Mouse (Mus musculus) megakaryocyte progenitor cell, adult 5-6 weeks (primary cell): ENCODE results near the gene Wdr45b. TPM values are rescaled to one million over a fixed set of nuclear protein-coding genes. Genes with fewer than 3 reads are reported as not detected.
"Not testable (repeated sequence)": the region's sequence is repeated elsewhere in the genome, so short reads cannot be mapped to it uniquely, and the experiment has no call there.

ENCODE experiments used
- ATAC-seq: replicated peaks from 2 replicates; pipeline ENCODE4 v1.8.0; 2016; ENCODE audit warnings: mild to moderate bottlenecking, moderate TSS enrichment, inconsistent platforms; ENCODE audit not compliant: poor library complexity
- total RNA-seq, 2 experiments: library from RNA; stranded (forward) in 1 of 2; stranded (reverse) in 1 of 2; fragments of 157-497, 149-512 nt in 1 of 2; fragments of 200-1000 nt in 1 of 2; gene quantifications; 2 replicates each; pipeline versions ENCODE4 v1.2.3 to v1.2.4; 2015 to 2017

Wdr45b gene
- total RNA-seq (2015), result 44.1 and 56.8 TPM in 2 replicates
- 45.8 and 48.8 TPM in 2 replicates for total RNA-seq (2017)

DNA sequence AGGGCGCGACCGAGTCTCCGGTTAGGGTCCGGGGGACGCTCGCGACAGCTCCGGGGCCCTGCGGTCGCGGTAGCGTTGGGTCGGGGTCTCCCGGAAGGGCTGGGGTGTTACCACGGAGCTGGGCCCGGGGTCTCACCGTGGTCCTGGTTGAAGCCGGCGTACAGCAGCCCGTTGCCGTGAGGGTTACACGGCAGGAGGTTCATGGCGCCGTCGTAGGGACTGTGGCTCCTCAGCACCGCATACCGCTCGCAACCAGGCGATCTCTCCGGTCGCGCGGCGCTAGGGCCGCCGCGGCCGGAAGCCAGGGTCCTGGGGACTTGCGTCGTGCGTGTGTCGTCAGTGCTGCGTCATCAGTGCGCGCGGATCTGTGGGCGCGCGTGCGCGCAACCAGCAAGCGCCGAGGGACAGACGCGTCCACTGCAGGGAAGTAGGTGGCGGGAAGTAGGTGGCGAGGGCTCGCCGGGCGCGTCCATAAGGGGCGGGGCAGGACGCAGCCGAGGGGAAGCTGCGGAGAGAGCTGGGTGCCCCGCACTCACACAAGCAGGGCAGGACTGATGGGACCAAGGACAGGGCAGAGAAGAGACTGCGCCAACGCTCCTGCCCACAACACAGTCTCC, at the start of gene Wdr45b:
Wdr45b (minus strand) TSS at position 355 of the 617 bp plus-strand sequence.
- peak; percentile 96 for ATAC-seq

DNA sequence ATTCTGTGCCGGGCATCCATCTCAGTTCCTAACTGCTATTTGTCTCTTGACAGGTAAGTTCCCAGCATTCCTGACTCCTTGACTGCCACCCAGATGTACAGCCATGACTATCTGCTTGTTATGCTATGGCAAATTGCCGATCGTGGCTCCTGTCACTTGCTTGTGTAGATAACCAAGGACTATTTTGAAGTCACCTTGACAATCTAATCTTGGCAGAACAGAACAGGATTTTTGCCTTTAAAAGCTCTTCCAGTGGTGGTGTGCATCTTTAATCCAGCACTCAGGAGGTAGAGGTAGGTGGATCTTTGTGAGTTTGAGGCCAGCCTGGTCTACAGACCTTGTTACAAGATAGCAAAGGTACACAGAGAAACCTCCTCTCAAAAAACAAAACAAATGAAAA, 38.2 kb upstream of the Wdr45b start:
- ATAC-seq, result no peak

DNA sequence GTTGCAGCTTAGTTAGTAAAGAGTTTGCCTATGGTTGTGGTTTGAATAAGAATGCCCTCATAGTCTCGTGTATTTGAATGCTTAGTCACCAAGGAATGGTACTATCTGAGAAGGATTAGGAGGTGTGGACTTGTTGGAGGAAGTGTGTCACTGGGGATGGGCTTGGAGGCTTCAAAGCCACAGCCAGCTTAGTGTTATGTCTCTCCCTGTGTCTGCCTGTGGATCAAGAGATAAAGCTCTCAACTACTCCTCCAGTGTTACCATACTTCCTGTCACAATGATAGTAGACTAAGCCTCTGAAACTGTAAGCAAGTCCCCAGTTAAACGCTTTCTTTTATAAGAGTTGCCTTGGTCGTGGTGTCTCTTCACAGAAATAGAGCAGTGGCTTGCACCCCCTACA, 36.5 kb upstream of the Wdr45b start:
- ATAC-seq, result peak; percentile 32

DNA sequence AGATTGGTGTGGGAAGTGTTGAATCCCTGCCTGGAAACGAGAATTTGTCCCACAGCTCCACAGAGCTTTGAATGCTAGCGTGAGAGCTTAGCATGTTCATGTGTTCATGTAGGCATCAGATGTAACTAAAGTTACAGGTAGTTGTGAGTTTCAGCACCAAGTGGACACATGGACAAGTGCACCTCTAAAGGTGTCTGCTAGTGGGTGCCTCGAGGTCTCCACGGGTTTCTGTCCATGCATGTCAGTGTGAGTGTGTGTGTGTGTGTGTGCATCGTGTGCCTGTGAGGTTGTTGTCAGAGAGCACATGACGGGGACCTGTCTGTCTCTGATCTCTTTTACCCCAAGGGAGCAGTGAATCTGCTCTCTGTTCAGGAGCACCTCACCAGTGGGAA, 34.3 kb upstream of the Wdr45b start:
- ATAC-seq, result peak; percentile 12; the same call in 1 of the 2 replicates

DNA sequence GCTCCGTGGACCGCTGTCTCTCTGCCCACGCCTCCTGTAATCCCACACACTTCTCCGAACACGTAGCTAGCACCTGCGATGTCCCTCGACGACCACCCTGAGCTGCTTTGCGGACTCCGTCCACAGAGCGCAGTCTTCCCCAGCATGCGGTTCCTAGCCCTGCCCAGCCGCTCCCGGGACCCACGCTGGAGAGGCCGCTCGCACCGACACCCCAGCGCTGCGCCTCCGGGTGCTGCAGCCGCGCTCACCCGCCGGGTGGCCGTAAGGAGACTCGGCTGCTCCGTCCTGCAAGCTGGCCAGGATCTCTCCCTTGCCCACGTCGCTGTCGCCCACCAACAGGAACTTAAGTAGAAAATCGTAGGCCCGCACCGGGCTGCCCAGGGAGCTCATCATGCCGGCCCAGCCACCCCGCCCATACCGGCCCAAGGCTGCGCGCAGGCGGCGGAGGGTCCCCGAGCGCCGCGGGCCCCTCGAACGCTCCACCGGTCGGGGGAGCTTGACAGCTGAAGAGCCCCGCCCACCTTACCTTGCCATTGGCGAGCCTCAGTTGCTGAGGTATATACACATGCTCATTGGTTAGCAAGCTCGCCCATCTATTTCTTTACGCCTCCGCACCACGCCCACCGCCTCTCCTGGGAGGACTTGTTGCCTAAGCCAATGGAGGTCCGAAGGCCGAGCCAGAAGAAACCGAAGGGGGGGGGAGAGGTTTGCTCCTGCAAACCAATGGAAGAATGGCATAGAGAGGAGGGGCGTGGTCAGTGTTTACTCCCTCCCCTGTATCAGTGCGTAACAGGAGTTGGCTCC, 33.7 kb upstream of the Wdr45b start, which contains the start of gene Rab40b:
Rab40b (minus strand) TSS at position 502 of the 804 bp plus-strand sequence.
- ATAC-seq, result peak; percentile 89

DNA sequence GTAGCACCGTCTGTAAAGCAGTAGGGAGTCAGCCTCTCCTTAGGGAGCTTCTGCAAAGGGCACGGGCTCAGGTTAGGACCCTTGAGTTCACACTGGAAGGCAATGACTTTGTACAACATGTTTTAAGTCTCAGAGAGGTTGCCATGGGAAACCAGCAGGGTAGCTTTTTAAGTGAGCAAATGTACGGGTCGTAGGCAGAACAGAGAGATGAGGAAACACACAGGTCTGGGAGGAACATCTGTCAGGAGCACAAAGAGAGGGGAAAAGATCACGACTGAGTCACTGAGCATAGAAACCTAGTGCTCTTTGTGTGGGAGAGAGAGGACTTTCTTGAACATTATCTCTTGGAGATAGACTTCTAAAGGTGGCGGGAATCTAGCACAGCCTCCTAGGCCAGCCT, 26.0 kb upstream of the Wdr45b start:
- no peak for ATAC-seq

DNA sequence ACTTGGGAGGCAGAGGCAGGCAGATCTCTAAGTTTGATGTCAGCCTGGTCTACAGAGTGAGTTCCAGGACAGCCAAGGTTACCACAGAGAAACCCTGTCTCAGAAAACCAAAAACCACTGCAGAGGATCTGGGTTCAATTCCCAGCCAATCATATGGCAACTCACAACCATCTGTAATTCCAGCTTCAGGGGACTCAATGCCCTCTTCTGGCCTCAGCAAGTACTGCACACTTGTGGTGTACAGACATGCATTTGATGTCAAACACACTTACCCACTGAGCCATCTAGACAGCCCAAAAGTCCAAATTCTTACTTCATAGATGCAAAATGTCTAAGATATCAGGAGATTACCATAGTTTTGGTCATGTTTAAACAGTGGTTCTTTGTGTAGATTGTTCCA, 24.4 kb upstream of the Wdr45b start:
- no peak for ATAC-seq

DNA sequence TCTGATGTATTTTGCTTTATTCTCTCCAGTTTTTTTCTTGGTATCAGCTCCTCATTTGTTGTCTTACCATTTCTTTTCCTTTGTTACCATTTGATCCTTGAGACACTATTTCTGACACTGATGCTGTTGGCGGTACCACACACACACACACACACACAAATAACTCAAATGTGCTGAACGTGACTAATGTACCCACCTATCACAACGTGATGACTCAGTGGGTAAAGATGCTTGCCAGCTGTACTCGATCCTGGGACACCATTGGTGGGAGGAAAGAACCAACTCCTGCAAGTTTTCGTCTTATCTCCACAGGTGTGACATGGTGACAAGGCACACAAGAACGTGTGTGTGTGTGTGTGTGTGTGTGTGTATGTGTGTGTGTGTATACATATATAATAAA, 19.1 kb upstream of the Wdr45b start:
- ATAC-seq, result no peak

DNA sequence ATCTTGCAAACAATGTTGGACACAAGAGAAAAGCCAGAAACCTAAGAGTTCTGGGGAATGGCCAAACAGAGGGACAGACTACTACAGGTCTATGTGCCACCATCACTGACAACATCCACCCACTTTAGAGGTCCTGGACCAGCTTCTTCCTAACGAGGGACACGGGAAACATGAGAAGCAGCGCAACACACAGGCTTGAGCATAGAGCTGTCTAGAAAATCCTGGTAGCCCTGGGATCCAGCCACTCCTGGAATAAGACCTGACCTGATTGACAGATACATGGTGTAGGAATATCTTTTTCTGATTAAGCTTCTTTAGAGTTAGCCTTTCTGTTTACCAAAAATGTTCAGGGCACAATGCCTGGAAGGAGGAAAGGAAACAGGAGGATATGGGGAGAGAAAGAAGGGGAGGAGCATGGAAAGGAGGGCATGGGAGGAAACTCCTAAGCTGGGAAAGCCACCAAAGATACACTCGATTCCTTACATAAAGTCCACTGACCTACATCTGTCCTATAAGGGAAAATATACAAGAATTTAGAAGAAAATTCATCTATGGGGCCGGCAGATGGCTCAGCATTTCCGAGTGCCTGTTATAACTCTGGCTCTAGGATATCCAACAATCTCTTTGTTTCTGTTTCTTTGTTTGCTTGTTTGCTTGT, 16.2 kb upstream of the Wdr45b start:
- ATAC-seq, result no peak

DNA sequence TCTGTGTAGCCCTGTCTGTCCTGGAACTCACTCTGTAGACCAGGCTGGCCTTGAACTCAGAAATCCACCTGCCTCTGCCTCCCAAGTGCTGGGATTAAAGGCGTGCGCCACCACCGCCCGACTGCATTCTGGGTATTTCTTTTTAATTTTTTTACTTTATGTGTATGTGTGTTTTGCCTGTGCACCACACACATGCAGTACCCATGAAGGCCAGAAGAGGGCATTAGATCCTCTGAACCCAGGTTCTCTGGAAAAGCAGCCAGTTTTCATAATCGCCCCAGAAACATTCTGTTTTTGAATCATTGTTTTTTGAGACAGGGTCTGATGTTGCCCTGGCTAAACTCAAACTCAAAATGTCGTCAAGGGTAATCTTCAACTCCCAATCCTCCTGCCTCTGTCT, 15.4 kb upstream of the Wdr45b start:
- peak; percentile 78 for ATAC-seq

DNA sequence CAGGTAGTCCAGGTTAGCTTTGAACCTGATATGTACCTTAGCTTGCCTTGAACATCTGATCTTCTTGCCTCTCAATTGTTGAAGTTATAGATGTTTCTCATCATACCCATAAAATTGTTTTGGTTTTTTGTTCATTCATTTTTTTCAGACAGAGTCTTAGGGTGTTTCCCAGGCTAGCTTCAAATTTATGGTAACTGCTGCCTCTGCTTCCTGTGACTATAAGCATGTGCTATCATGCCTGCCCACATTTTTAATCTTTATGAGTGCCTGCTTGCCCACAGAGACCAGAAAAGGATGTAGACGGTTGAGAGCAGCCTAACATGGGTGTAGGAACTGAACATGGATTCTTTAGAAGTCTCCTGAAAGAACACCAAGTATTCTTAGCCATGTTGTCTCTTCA, 14.5 kb upstream of the Wdr45b start:
- peak; percentile 90 for ATAC-seq

DNA sequence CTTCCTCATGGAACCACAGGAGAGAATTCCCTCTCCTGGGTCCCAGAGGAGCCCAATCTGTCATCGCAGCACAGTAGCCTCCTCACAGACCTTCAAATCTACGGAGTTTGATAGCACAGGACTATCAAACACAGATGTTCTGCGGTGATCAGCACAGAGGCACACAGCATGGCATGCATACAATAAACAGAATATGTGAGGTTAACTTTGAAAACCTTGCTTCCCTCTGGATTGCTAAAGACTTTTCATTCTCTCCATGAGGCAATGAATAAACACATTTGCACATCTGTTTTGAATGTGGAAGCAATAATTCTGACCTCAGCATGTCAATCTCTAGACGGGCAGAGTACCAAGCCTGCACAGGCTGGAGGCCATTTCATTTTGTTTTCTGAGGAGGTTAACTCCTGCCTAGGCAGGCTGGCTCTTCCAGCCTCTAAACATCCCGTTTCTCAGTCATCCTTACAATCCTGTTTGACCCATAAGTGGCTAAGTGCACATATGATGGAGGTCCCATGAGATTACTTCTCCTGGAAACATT, 13.0 kb upstream of the Wdr45b start:
- no peak for ATAC-seq

DNA sequence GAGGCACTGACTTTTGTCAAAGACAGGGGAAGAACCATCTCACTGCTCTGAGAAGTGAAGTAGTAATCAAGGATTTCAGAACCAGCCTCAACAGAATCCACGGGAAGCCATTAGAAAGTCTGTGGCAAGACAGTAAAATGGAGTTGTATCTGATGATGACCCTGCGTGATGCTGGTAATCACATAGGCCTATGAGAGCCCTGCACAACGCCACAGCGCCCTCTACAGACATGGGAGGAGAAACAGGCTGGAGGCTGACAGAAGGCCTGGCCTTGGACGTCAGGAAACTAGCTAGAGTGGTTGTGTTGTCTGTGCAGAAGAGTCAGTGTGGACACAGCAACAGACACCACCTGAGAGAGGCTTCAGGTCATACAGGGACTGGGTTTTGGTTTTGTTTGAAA, 8.0 kb upstream of the Wdr45b start:
- peak; percentile 99 for ATAC-seq

DNA sequence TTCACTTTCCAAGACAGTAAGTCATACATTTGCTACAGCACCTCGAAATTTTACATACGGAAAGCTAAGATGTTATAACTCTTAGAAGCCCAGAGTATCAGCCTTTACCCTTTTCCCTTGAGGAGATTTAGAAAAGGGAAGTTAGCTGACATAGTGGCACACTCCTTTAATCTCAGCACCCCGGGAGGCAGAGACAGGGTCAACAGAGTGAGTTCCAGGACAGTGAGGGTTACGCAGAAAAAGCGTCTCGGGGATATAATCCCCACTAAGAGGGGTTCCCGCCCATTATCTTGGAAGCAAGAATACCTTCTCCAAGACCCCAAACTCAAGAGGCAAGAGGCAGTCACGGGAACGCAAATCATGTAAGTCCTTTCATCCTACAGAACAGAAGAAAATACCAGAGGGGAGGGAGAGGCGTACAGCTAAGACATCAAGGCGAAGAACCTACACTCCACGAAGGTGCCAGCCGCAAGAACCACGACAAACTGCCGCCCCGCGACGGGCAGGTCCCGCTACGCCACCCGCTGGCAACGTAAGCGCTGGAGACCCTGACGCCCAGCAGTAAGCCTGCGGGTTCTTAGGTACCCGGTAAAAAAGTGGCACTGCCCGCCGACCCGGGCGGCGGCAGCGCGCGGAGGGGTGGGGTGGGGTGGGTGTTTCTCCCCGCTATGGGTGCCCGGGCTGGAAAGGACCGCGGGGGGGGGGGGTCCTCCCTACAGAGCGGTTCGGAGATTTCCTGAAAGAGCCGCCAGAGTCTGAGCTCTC, 737 bp downstream of the Wdr45b start:
- ATAC-seq, result peak; percentile 29

DNA sequence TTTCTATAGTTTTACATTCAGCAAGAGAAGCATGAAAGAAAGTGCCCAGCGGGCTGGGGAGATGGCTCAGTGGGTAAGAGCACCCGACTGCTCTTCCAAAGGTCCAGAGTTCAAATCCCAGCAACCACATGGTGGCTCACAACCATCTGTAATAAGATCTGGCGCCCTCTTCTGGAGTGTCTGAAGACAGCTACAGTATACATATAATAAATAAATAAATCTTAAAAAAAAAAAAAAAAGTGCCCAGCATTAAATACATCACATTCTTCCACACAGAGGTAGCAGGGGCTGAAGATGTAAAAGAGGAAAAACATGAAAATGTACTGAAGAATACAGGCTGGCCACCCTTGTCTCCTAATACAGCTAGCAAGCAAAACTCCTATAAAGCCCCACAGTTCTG, 5.5 kb downstream of the Wdr45b start:
- not testable (repeated sequence) for ATAC-seq

DNA sequence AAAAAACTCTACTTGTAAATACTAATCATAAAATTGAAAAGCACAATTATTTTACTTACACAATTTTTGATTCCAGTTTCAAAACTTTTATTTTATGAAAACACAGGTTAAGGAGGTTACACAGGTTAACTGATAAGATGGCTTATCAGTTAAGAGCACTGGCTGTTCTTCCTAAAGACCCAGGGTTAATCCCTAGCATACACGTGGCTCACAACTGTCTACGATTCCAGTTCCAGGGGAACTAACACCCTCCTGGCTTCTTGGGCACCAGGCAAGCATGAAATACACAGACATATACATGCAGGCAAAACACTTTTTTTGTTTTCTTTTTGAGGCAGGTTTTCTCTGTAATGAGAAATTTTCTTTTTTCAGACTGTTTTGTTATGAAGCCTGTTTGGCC, 6.1 kb downstream of the Wdr45b start:
- ATAC-seq, result no peak

DNA sequence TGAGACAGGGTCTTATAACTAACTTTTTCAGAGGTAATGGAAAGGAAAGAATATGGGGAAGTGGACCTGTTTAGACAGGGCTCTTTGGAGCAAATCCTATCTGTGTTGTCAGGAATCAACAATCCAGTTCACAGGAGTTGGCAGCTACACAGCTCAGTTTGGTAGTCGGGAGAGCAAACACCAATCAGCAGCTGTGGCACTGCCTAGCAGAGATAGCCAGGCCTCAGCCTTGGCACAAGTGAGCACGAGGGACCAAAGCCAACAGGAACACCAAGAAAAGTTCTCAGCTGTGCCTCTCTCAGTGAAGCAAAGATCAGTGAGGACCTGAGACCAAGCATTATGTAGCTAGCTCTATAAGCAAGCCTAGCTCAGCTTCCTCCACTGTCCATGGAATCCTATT, 7.2 kb downstream of the Wdr45b start:
- ATAC-seq, result peak; percentile 88

DNA sequence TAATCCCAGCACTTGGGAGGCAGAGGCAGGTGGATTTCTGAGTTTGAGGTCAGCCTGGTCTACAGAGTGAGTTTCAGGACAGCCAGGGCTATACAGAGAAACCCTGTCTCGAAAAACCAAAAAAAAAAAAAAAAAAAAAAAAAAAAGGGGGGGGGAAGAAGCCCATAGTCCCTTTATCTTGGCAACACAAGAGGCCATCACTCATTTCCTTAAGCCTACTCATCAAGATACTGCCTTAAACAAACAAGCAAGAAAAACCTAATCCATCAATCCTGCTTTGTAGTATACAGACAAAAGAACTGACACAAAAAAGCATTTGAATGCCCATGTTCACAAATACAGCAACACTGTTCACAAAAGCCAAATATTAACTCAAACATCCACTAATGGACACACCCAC, 11.8 kb downstream of the Wdr45b start:
- ATAC-seq, result peak; percentile 38; the same call in 1 of the 2 replicates

DNA sequence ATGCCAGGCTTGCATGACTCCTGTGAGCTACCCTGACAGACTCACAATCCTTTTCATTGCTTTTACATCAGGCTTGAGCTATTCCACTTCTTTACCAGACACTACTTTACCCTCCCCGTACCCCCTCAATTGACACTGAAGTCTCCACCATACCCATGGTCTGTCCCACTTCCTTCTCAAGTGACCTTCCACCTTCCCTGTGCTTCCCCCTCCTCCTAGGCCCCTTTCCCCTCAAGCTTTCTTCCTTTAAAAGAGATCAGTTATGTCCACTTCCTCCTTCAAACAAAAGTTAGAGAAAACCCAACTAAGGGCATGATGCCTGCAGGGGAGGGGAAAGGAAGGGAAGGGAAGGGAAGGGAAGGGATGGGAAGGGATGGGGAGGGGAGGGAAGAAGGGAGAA, 14.0 kb downstream of the Wdr45b start:
- ATAC-seq, result peak; percentile 48

DNA sequence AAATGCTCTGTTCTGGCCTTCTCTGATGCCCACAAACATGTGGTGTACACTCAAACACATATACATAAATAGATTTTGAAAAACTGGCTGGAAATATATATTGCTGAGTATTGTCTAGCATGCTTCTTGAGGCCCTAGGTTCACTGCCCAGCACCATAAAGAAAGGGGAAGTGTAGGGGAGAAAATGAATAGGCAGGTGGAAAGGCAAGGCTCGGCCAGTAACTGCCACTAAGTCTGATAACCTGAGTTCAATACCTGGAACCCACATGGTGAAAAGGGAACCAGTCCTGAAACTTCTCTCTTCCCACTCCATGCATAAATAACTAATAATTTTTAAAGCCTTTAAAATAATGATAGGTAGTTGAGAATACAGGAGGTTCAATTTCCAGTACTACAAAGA, 14.6 kb downstream of the Wdr45b start:
- ATAC-seq, result 0 out of 2 replicates have a peak, but pooled peaks have one; percentile 13

DNA sequence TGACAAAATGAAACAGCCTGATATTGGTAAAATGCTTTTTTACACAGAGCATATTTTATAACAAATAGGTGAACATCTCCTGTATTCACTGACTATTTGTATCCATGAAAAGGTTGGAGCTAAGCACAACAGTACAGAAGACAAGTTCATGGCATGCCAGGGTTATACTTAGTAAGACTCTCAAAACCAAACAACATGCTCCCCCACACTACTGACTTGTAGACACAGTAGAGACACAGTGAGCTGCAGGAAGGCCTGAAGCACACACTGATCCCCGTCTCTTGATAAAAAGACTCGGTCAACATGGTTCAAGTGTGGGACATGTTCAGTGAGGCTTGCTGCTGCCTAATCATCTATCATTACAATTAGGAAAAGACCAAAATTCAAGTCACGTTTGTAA, 22.6 kb downstream of the Wdr45b start:
- no peak for ATAC-seq
